Mouse (Mus musculus): ENCODE data around the gene Chek2. TPM values are rescaled to one million over a fixed set of nuclear protein-coding genes. Genes with fewer than 3 reads are reported as not detected.
A peak's percentile ranks its signal among the peaks of the same experiment; 100 is the strongest.

The Chek2 gene
- polyA plus RNA-seq (2014; fragmentation: Nextera tagmentation; extraction: Ambion mirVana), result 29.3 and 30.5 TPM in 2 replicates

DNA sequence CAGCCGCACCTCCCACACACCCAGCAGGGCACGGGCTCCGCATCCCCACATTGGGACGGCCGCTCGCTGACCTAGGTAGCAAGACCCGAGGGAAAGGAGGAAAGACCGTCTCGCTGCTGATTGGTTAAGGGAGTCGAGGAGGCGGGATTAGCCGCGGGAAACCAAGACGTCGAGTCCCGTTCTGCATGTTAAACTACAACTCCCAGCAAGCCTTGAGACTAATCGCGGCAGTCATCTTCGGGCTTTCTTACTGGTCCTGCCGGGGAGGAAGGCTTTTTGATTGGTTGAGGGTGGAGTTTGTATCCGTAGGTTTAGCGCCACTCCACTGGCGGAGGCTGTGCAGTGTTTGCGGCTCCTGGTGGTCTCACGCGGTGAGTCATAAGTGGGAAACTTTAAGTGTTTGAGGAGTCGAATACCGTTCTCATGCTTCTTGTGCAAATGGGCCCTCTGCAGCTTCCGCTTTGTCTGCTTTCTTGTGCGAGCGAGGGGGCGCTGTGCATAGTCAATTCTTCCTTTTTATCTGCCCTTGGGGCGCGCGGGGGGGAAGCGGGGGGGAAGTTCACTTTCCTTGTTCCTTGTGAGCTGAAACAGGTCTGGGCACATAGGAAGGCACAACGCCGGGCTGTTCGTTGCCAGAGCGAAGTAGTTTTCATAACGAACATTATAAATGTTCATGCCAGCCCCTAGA is at the start of gene Chek2, which contains the start of gene Hscb:
Gene Chek2, plus strand, starts transcription at position 302 of the 688 bp plus-strand sequence.
Gene Hscb, minus strand, starts transcription at position 100 of the 688 bp plus-strand sequence.
- H3K4me3 ChIP-seq (ENCODE audit: low read depth, low read length), result peak within 1 kb of the TSS; percentile 60
- peaks cover 7% of the 10 kb centered on the region; the same call in 1 of the 2 replicates for H3K36me3 ChIP-seq (ENCODE audit: control insufficient read depth, insufficient read depth, low read length)
- H3K27ac ChIP-seq (replicated peaks; ENCODE audit: low read depth, low read length), result peak within 1 kb of the TSS; percentile 49
- no peaks in the 10 kb centered on the region; the same call in 1 of the 2 replicates for H3K4me1 ChIP-seq (ENCODE audit: control insufficient read depth, insufficient read depth, low read length)
- no peaks in the 10 kb centered on the region for H3K9me3 ChIP-seq (ENCODE audit: control insufficient read depth, low read length)
- peak within 1 kb of the TSS; percentile 67 for H3K9ac ChIP-seq (ENCODE audit: low read length)
- peak; percentile 96 for ATAC-seq (ENCODE audit: insufficient number of reproducible peaks, low FRiP score, low TSS enrichment, low read depth)
- H3K4me2 ChIP-seq (ENCODE audit: low read depth, severe bottlenecking), result peak within 1 kb of the TSS; percentile 57
- under 1% methylated on average over 41 of the region's 41 CpGs for WGBS
- H3K27me3 ChIP-seq (ENCODE audit: control insufficient read depth, insufficient read depth, low read length), result no peaks in the 10 kb centered on the region
- peak; percentile 97 for DNase-seq (ENCODE audit: low spot score)

GRCm38 (mm10) chr5:110794363-110794762 is 45.4 kb upstream of the Chek2 start:
- H3K36me3 ChIP-seq (ENCODE audit: control insufficient read depth, insufficient read depth, low read length), result peaks cover 45% of the 10 kb centered on the region
- H3K9ac ChIP-seq (ENCODE audit: low read length), result no peak overlapping the region
- WGBS, result 94% methylated on average over 7 of the region's 7 CpGs
- no peak overlapping the region for H3K4me3 ChIP-seq (ENCODE audit: low read depth, low read length)
- H3K27ac ChIP-seq (replicated peaks; ENCODE audit: low read depth, low read length), result no peak overlapping the region
- H3K4me1 ChIP-seq (ENCODE audit: control insufficient read depth, insufficient read depth, low read length), result no peaks in the 10 kb centered on the region
- H3K27me3 ChIP-seq (ENCODE audit: control insufficient read depth, insufficient read depth, low read length), result no peaks in the 10 kb centered on the region
- no peak for ATAC-seq (ENCODE audit: insufficient number of reproducible peaks, low FRiP score, low TSS enrichment, low read depth)
- no peaks in the 10 kb centered on the region for H3K9me3 ChIP-seq (ENCODE audit: control insufficient read depth, low read length)
- H3K4me2 ChIP-seq (ENCODE audit: low read depth, severe bottlenecking), result no peak overlapping the region
- no peak for DNase-seq (ENCODE audit: low spot score)

DNA sequence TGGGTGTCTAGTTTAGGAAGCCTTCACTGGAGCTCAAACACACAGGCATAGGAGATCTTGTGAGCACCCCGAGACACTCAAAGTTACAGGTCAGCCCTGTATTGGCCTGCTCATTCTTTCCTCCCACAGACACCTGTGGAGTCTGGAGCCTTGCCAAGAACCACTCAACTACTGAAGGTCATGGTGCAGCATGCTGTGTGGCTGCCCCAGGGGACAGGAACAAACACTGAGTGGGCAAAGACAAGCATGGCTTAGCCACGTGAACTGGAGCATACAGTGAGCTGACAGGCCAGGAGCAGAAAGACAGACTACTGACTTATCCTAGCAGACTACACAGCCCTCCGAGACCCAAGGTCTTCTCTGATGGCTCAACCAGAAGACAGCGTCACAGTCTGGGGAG is 42.1 kb upstream of the Chek2 start:
- H3K4me1 ChIP-seq (ENCODE audit: control insufficient read depth, insufficient read depth, low read length), result no peaks in the 10 kb centered on the region
- no peak overlapping the region for H3K9ac ChIP-seq (ENCODE audit: low read length)
- peaks cover 39% of the 10 kb centered on the region for H3K36me3 ChIP-seq (ENCODE audit: control insufficient read depth, insufficient read depth, low read length)
- DNase-seq (ENCODE audit: low spot score) (no peak), ATAC-seq (ENCODE audit: insufficient number of reproducible peaks, low FRiP score, low TSS enrichment, low read depth) (no peak)
- no peaks in the 10 kb centered on the region for H3K27me3 ChIP-seq (ENCODE audit: control insufficient read depth, insufficient read depth, low read length)
- WGBS, result 96% methylated on average over 4 of the region's 4 CpGs
- H3K9me3 ChIP-seq (ENCODE audit: control insufficient read depth, low read length), result no peaks in the 10 kb centered on the region
- no peak overlapping the region for H3K4me3 ChIP-seq (ENCODE audit: low read depth, low read length)
- H3K4me2 ChIP-seq (ENCODE audit: low read depth, severe bottlenecking), result no peak overlapping the region
- H3K27ac ChIP-seq (replicated peaks; ENCODE audit: low read depth, low read length), result no peak overlapping the region

- Histone ChIP-seq H3K4me1 (ENCODE audit: control insufficient read depth, insufficient read depth, low read length) (0 out of 2 replicates have a peak, but pooled peaks cover 3% of the 10 kb centered on the region), H3K36me3 (ENCODE audit: control insufficient read depth, insufficient read depth, low read length) (peaks cover 18% of the 10 kb centered on the region), H3K27me3 (ENCODE audit: control insufficient read depth, insufficient read depth, low read length) (no peaks in the 10 kb centered on the region), H3K4me3 (ENCODE audit: low read depth, low read length) (no peak overlapping the region), H3K9me3 (ENCODE audit: control insufficient read depth, low read length) (no peaks in the 10 kb centered on the region), H3K9ac (ENCODE audit: low read length) (no peak overlapping the region), H3K27ac (replicated peaks; ENCODE audit: low read depth, low read length) (no peak overlapping the region), H3K4me2 (ENCODE audit: low read depth, severe bottlenecking) (no peak overlapping the region)
- 84% methylated on average over 3 of the region's 3 CpGs for WGBS
- no peak for DNase-seq (ENCODE audit: low spot score)
- ATAC-seq (ENCODE audit: insufficient number of reproducible peaks, low FRiP score, low TSS enrichment, low read depth), result no peak
These were observed 38.6 kb upstream of the Chek2 start for GRCm38 (mm10) chr5:110801036-110801624.

- Histone ChIP-seq H3K9me3 (ENCODE audit: control insufficient read depth, low read length) (no peaks in the 10 kb centered on the region), H3K27ac (replicated peaks; ENCODE audit: low read depth, low read length) (no peak overlapping the region), H3K4me2 (ENCODE audit: low read depth, severe bottlenecking) (no peak overlapping the region), H3K27me3 (ENCODE audit: control insufficient read depth, insufficient read depth, low read length) (no peaks in the 10 kb centered on the region), H3K4me3 (ENCODE audit: low read depth, low read length) (no peak overlapping the region), H3K9ac (ENCODE audit: low read length) (no peak overlapping the region; the same call in 1 of the 2 replicates), H3K4me1 (ENCODE audit: control insufficient read depth, insufficient read depth, low read length) (0 out of 2 replicates have a peak, but pooled peaks cover 3% of the 10 kb centered on the region), H3K36me3 (ENCODE audit: control insufficient read depth, insufficient read depth, low read length) (peaks cover 18% of the 10 kb centered on the region)
- ATAC-seq (ENCODE audit: insufficient number of reproducible peaks, low FRiP score, low TSS enrichment, low read depth), result no peak
- WGBS, result 91% methylated on average over 4 of the region's 4 CpGs
- DNase-seq (ENCODE audit: low spot score), result no peak
These were observed 37.6 kb upstream of the Chek2 start for GRCm38 (mm10) chr5:110802186-110802585.

- DNase-seq (ENCODE audit: low spot score) (no peak), ATAC-seq (ENCODE audit: insufficient number of reproducible peaks, low FRiP score, low TSS enrichment, low read depth) (no peak)
- H3K4me1 ChIP-seq (ENCODE audit: control insufficient read depth, insufficient read depth, low read length), result peaks cover 7% of the 10 kb centered on the region
- no peak overlapping the region for H3K27ac ChIP-seq (replicated peaks; ENCODE audit: low read depth, low read length)
- no peaks in the 10 kb centered on the region for H3K9me3 ChIP-seq (ENCODE audit: control insufficient read depth, low read length)
- no peak overlapping the region for H3K4me3 ChIP-seq (ENCODE audit: low read depth, low read length)
- peaks cover 14% of the 10 kb centered on the region for H3K36me3 ChIP-seq (ENCODE audit: control insufficient read depth, insufficient read depth, low read length)
- H3K9ac ChIP-seq (ENCODE audit: low read length), result no peak overlapping the region
- no peaks in the 10 kb centered on the region for H3K27me3 ChIP-seq (ENCODE audit: control insufficient read depth, insufficient read depth, low read length)
- no peak overlapping the region for H3K4me2 ChIP-seq (ENCODE audit: low read depth, severe bottlenecking)
These were observed 37.0 kb upstream of the Chek2 start for GRCm38 (mm10) chr5:110802809-110803208.

DNA sequence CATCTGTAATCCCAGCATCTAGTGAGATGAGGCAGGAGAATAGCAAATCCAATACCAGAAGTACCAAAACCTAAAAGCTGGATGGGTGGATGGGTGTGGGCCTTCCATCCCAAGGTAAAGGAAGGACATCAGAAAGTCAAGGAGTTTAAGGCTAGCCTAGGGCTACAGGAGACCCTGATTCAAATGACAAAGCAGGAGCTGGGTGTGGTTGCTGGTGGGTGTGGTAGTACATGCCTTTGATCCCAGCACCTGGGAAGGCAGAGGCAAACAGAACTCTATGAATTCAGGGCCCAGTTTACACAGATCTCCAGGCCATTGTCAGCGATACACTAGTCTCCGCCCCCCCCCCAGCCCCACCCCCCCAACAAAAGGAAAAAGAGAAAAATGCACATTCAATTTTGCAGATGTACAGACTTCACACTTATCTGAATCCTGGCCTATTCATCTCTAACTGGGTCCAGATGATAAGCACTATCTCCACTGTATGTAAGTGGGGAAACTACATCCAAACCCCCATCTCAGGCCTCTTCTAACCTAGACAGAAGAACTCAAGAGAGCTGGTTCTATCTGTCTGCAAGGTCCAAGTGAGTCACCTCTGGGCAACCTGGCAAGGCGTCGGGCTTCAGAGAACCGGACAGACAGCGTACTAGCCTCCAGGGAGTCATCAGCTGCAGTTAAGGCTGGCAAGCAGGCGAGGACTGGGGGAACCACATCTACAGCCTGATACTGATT is 35.6 kb upstream of the Chek2 start:
- H3K4me1 ChIP-seq (ENCODE audit: control insufficient read depth, insufficient read depth, low read length), result peaks cover 16% of the 10 kb centered on the region
- H3K27ac ChIP-seq (replicated peaks; ENCODE audit: low read depth, low read length), result no peak overlapping the region
- peaks cover 9% of the 10 kb centered on the region; the same call in 1 of the 2 replicates for H3K36me3 ChIP-seq (ENCODE audit: control insufficient read depth, insufficient read depth, low read length)
- no peak overlapping the region for H3K4me3 ChIP-seq (ENCODE audit: low read depth, low read length)
- 90% methylated on average over 7 of the region's 7 CpGs for WGBS
- H3K27me3 ChIP-seq (ENCODE audit: control insufficient read depth, insufficient read depth, low read length), result no peaks in the 10 kb centered on the region
- H3K4me2 ChIP-seq (ENCODE audit: low read depth, severe bottlenecking), result no peak overlapping the region
- no peaks in the 10 kb centered on the region for H3K9me3 ChIP-seq (ENCODE audit: control insufficient read depth, low read length)
- DNase-seq (ENCODE audit: low spot score) (no peak), ATAC-seq (ENCODE audit: insufficient number of reproducible peaks, low FRiP score, low TSS enrichment, low read depth) (no peak)
- no peak overlapping the region for H3K9ac ChIP-seq (ENCODE audit: low read length)

DNA sequence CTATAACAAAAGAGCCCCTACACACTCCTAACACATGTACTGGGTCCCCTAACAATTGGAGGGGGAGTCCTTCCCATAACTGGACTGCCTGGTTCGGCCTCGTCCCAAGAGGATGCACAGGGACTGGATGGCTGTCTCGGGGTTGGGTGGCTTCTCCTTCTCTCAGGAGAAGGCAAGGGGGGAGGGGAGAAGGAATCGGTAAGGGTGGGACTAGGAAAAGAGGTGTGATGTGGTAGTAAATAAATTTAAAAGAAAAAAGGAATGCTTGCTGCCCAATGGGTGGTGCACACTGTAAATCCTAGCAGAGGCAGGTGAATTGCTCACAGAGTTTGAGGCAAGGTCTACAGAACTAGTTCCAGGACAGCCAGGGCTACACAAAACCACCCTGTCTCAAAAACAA is 33.6 kb upstream of the Chek2 start:
- H3K36me3 ChIP-seq (ENCODE audit: control insufficient read depth, insufficient read depth, low read length), result peaks cover 4% of the 10 kb centered on the region; the same call in 1 of the 2 replicates
- H3K4me3 ChIP-seq (ENCODE audit: low read depth, low read length), result no peak overlapping the region
- H3K27me3 ChIP-seq (ENCODE audit: control insufficient read depth, insufficient read depth, low read length), result no peaks in the 10 kb centered on the region
- H3K4me2 ChIP-seq (ENCODE audit: low read depth, severe bottlenecking), result no peak overlapping the region
- 87% methylated on average over 4 of the region's 4 CpGs for WGBS
- peaks cover 17% of the 10 kb centered on the region for H3K4me1 ChIP-seq (ENCODE audit: control insufficient read depth, insufficient read depth, low read length)
- no peak overlapping the region for H3K9ac ChIP-seq (ENCODE audit: low read length)
- no peak for ATAC-seq (ENCODE audit: insufficient number of reproducible peaks, low FRiP score, low TSS enrichment, low read depth)
- no peaks in the 10 kb centered on the region for H3K9me3 ChIP-seq (ENCODE audit: control insufficient read depth, low read length)
- no peak for DNase-seq (ENCODE audit: low spot score)
- no peak overlapping the region for H3K27ac ChIP-seq (replicated peaks; ENCODE audit: low read depth, low read length)

Data from limb, embryonic 11.5 days (tissue).